Mouse (Mus musculus): ENCODE measurements around the gene Irf2bpl. TPM values are rescaled to one million over a fixed set of nuclear protein-coding genes. Genes with fewer than 3 reads are reported as not detected.

Gene Irf2bpl
- total RNA-seq, 2 experiments from 2014 or later: 85.8 to 86.2 TPM

DNA sequence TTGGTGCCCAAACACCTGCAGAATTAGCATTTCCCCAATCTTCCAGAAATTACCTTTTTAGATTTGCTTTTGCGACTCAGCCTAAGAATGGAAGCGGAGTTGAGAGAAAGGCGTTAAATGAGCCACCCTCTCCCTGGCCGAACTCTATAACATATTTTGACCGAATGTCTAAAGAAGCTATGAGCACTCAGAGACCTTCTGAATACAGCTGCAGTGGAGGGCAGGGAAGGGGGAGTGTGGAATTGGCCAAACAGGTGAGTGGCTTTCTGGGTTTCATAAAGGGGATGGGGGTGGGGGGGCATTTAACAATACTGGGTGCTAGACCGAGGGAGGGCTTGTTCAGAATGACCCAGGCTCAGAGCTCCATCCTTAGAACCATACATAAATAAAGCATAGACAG lies 738 bp upstream of the Irf2bpl start:
- DNase-seq: no peak

GRCm38 (mm10) chr12:86883280-86884196 lies 1.1 kb downstream of the Irf2bpl start:
- peak; percentile 80 for DNase-seq

DNA sequence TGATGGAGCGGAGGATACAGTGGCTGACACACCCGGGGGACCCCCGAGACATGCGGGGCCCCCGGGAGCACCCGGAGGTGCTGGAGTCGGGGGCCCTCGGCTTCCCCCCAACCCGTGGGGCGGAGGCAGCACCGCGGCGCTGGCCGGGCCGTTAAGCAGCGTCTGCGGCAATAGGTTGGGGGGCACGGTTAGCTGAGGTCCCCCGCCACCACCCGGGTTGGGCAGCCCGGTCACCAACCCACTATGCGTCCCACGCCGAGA lies 1.6 kb downstream of the Irf2bpl start:
- no peak for DNase-seq

DNA sequence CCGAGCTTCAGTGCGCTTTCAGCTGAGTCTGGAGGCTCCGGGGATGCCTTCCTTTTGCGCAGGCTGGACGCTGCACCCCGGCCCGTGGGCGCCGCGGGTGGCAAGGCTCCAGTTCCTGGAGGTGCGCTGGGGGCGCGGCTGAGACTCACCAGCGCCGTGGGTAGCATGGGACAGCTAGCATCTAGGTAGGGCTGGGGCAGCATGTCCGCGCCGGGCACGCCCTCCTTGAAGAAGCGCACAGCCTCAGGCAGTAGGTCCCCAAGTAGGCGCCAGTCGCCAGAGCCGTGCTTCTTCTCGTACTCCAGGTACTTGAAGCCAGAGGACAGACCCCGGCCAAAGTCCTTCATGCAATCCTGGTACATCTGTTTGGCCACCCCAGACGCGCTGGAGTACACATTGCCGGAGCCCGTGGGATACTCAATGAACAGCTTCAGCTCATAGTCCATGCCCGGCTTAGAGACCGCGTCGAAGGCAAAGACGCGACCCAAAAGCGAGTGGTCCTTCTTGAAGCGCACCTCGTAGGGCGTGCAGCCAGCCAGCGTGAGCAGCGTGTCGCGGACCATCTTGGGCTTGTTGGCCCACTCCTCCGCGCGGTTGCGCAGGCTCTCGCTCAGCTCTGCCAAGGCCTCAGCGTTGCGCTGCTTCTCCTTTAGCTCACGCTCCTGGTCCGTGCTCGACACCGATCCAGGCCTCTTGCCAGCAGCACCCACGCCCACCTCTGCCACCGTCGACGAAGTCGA lies 2.1 kb downstream of the Irf2bpl start:
- peak; percentile 77 for DNase-seq

DNA sequence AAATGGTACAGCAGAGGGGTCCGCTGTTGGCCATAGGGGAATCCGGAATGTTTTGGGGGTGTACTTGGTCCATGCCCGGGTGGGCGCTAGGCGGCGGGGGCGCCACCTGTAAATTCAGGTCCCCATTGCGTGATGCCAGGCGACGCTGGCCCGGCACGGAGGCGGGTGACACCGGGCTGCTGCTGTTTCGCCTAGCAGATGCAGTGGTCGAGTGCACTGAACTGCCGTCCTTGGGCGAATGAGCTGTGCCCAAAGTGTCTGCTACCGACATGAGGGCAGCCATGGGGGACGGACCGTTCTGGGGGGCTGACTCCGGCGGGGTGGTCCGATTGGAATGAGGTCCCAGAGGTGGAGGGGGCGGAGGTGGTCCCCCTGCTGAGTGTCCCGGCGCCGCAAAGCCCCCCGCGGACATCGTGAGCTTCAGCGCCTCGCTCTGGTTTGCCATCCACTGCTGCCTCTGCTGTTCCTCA lies 2.8 kb downstream of the Irf2bpl start:
- DNase-seq: peak; percentile 57

DNA sequence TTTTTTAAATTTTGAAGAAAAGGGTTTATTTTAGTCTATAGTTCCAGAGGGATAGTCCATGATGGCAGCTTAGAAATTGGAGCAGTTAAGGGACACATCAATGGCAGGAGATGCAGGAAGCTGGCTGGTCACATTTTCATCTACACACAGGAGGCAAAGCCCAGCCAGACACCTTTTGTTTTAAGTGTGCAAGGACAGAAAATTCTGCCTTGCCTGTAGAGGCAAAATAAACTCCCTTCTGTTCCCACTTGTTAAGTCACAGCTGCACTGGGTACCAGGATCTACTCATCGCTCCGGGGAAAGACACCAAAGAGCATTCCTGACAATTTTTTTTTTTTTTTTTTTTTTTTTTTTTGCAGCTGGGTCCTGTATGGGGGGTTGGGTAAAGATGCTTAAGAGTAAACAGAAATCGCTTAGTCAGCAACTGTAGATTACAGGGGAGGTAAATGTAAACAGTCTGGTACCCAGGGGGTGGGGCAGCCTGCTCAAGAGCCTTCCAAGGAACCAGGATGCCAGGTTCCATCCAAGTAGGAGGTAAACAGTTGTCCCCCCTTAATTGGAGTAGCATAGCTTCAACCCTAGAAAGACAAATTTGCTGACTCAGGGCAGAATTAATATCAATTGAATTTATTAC lies 4.4 kb downstream of the Irf2bpl start:
- DNase-seq: no peak

DNA sequence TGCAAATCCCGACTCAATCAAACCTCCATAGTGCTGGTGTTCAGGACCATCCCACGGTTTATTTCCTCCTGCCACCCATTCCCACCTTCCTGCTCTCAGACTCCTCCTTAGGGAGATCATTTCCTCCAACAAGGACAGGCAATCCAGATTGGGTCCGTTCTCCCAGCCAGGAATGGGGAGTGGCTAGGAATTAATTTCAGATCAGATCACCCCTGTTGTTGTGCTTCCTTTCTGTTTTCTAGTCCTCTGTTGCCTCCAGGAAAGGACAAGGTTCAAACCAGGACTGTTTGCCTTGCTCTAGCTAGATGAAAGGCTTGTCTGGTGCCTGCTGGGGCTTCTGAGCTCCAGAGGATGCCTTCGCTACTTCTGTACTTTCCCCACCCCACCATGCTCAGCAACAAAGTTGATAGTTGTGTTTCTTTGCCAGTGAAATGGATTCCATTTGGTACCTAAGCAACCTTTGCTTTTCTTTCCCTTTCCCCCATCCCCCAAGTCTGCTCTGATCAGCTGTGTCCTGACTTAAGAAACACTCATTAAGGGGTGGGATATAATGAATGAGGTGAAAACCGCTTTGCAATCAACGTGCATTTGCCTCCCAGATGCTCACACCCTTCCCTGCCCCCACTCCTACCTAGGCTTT lies 5.0 kb downstream of the Irf2bpl start:
- DNase-seq: no peak

DNA sequence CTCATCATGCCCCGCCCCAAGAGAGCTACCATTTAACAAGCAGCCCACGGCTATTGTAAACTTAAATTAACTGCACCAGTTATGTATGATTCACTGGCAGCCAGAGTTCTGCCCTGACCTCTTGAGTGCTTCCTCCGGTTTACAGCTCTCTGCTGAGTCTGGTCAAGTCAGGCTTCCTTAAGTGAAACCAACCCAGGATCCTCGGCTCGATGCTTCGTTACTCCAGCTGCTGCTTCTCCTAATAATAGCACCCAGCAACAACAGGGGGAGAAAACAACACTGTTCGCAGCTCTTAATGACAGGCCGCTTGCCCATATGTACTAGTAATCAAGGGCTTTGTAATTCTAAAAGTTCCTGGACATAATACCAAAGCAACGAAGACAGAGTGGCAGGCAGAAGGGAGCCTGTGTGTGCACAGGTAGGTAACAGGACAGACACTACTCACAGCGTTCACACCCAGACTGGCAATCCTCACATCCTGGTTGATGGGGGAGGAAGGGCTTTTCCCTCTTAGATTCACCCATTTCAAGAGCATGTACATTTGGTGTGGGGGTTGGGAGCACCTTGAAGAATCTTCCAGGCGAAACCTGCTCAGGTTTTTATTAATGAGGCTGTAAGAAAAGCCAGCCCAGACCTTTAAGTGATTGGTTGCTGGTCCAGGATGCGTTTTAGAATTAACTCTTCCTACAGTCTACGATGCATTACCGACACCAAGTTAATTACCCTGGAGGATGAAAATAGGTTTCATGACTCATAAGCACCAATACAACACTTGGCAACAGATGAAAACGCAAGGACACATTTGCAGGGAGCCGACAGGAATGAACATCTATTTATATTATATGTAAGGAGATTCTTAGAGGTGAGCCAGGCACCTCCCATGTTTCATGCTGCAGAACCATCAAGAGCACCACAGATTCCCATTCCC lies 5.9 kb downstream of the Irf2bpl start:
- DNase-seq: peak; percentile 37

GRCm38 (mm10) chr12:86876981-86877380 lies 7.6 kb downstream of the Irf2bpl start:
- no peak for DNase-seq

DNA sequence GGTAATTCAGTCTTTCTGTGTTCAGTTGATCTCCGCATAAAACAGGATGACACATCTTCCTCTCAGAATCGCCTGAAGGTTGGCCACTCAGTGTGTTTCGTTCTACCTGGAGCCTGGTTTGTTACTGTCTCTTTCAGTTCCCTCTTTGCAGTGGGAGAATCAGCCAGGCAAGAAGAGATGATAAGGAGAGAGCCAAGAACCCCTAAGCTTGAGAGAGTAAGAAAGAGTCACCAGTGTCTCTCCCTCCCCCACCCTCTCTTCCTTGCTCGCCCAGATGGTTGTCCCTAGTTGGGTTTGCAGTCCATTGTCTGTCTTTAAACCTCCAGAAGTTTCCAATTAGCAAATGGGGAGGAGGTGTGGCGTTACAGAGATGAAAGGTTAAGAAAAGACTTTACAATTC lies 8.5 kb downstream of the Irf2bpl start:
- DNase-seq: no peak

- peak; percentile 64 for DNase-seq
These were observed 12.1 kb downstream of the Irf2bpl start for GRCm38 (mm10) chr12:86872335-86873040.

GRCm38 (mm10) chr12:86871666-86872334 lies 12.8 kb downstream of the Irf2bpl start:
- DNase-seq: no peak

DNA sequence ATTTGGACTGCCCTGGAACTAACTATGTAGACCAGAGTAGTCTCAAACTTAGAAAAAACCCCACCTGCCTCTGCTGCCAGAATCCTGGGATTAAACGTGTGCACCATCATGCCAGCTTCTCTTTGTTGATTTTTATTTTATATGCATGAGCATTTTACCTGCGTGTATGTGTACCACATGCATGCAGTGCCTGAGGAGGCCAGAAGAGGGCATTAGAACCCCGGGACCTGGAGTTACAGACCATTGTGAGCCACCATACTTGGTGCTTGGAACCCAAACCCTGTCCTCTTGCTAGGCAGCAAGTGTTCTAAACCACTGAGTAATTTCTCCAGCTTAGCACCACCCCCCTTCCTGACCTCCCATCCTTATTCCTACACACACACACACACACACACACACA lies 13.6 kb downstream of the Irf2bpl start:
- no peak for DNase-seq

GRCm38 (mm10) chr12:86869761-86870160 lies 14.8 kb downstream of the Irf2bpl start:
- DNase-seq: no peak

DNA sequence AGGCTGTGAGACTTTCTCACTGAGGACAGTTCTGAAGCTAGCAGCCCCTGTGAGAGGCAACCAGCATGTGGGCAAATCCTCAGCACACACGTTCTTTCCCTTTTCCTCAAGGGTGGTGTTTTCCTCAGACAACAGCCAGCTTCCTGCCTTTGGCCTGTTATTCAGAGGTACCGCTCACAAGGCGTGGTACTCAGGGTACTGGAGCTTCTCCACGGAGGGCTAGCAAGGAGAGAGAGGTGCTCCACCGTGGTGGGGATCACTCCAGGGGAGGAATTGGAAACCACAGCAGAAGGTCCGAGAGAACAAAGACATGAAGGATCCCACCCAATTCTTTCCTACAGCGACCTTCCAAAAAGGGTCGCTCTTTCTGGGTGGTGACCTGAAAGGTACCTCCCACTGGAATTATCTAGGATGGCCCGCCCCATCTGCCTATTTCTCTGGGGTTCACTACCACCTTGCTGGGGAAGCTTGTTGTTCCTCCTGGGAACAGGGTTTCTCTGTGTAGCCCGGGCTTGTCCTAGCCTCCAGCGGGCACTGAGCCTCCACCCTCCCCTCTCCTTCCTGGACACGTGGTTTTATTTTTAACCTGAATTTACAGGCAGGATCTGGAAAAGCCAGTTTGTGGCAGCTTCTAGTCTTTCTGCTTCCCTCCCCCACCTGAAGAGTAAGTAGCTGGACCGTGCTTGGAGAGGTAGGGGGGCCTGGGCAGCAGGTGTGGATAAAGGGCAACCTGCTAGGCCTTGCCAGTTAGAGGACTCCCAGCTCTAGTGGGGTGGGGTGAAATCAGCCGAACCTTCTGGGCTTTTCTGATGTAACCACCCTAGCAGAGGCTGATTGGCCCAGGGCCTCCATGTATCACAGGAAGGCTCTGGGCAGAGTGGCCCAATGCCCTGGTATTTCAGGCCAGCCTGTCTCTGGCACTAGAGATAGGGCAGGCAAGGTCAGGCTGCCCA lies 17.1 kb downstream of the Irf2bpl start:
- DNase-seq: peak; percentile 74

DNA sequence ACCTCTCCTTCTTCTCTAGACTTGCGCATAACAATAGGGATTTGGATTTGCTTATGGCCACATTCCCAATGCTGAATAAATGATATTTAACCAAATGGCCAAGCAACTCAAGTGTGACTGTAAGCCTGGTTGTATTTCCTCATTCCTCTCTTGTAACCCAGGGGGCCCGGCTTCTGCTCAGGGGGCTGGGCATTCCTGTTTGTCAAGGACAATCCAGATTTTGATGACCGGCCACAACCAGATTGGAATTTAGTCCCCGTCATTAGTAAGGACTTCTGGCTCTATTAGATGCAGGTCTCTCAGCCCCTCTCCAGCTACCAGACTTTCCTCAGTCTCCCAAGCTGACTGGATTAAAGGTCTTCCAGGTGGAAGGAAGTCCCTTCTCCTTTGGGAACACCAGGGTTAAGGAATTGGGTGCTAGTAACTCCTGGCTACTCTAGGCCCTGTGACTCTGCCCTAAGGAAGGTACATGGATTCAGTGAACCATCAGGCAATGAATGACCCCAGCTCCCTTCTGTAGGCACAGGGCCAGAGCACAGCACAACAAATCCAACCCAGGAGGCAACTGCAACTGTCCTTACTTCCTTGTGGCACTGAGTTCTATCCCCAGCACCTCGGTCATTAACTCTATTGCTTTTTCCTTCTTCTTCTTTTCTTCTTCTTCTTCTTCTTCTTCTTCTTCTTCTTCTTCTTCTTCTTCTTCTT lies 20.1 kb downstream of the Irf2bpl start:
- DNase-seq: no peak

DNA sequence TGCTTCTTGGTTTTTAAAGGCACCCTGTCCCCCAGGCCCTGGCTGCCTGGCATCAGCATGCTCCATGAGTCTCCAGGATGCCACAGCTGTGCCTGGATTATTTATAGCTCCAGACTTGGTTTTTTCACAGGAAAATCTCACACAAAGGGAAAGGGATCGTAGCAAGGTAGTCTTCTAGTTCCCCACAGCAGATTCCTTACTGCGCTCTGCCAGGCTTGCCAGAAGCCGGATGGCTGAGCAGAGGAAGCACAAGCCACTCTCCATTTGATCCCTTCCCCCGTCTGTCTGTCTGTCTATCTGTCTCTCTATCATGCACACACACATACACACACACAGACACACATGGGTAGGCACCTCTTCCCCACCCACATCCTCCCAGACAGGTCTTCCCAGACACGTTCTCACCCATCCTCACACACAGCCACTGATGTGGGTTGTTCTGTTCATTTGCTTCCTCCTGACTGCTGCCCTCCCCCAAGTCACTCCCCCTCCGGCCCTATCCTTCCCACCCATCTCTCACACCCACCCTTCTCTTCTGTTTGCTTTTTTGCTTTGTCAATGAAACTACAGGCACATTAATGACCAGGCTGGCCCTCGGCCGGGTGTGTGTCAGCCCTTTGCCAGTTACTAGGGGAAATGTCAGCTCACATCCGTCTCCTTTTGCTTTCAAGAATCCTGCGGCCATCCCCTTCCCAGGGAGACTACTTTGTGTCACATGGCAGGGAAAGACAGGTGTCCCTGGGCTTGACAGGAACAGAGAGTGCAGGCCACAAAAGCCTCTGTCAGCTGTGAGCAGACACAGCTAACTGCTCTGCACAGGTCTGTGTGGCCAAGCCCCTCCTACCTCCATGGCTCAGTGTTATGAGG lies 24.4 kb downstream of the Irf2bpl start:
- DNase-seq: no peak

Measured in heart, postnatal 4 days (tissue).